Mouse (Mus musculus): Measurements from ENCODE around the gene Il27ra. TPM values are rescaled to one million over a fixed set of nuclear protein-coding genes. Genes with fewer than 3 reads are reported as not detected.

Gene Il27ra
- not detected in 2 replicates for polyA plus RNA-seq (2012)

DNA sequence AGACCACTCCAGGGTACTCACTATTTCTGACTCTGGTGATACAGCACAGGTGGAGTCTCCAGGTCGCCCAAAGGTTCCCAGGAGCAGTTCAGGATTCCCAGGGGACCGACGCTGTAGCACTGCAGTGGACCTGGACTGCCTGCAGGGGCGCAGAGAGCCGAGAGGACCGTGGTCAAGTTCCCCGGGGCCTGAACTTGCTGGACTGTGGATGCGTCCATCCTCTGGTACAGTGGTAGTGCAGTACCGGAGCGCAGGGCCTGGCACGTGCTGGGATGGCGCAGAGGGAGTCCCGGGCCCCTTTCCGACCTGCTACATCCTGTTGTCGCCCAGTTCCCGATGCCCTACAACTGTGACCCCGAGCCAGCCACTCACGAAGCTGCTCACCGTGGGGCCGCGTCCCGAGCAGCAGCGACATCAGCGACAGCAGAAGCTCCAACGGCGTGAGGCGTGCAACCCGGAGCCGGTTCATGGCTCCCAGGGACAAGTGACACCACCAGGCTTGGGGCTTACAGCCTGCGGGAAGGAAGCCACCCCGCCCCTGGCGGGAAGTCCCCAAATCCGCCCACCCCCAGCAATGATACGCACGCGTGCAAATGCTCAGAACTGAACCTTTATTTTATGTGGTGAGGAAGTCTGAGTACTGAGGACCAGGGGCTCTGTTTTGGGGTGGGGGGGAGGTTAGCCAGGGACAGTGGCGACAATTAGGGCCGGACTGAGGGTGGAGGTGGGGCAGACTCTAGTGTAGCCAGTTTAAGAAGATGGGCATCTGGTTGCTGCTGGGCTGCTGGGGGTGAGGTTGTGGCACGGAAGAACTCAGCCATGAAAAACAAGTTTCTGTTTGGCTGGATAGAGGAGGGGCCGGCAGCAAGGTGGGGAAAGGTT is at the start of gene Il27ra:
Il27ra (minus strand) TSS at position 524 of the 882 bp plus-strand sequence.
- no peak for TF ChIP-seq GATA1 (IDR thresholded peaks at IDR 0.05; ENCODE audit: low read length)

DNA sequence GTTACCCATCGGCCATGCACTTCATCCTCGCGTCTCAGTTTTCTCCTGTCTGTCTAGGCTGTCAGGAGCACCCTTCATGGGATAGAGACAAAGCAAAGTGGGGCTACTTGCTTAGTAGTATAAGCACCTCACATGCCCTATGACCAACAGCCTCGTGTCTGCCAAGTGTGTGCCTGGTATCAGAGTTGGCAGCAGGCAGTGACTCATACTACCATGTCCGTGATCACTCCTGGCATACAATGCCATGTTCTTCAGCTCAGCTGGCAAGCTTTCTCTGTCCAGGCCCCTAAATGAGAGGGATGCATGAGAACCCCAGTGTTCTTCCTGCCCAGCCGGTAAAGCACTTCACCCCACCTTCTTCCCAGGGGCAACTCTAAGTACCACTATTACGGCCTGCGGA is 48.2 kb upstream of the Il27ra start:
- no peak for TF ChIP-seq GATA1 (IDR thresholded peaks at IDR 0.05; ENCODE audit: low read length)

DNA sequence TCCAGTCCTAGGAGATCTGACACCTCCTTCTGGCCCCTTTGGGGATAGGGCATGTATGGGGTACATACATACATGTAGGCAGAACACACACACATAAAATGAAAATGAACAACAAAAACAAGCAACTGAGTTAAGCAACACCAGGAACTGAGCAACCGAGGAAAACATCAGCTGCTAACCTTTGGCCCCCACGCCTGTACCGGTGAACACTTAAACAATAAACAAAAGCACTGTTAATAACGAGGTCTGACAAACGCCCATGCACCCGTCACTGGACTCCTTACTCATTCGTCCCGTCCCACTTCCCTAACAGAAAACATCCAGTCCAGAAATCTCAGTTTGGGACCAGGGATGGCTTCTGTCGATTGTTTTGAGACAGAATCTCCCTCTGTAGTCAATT is 46.9 kb upstream of the Il27ra start:
- TF ChIP-seq GATA1 (IDR thresholded peaks at IDR 0.05; ENCODE audit: low read length) = no peak

DNA sequence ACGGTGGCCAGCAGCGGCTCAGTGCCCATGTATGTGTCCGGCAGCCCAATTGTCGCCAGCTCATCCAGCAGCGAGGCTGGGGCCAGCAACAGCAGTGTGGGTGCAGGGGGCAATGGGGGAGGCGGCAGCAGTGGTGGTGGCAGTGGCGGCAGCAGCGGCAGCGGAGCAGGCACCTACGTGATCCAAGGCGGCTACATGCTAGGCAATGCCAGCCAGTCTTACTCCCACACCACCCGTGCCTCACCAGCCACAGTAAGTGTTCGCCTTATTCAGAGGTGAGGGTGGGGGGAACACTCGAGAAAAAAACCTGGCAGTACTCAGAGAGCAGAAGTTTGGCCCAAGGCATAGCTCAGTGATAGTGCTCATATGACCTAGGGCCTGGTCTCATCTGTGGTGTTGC is 45.4 kb upstream of the Il27ra start:
- no peak for TF ChIP-seq GATA1 (IDR thresholded peaks at IDR 0.05; ENCODE audit: low read length)

DNA sequence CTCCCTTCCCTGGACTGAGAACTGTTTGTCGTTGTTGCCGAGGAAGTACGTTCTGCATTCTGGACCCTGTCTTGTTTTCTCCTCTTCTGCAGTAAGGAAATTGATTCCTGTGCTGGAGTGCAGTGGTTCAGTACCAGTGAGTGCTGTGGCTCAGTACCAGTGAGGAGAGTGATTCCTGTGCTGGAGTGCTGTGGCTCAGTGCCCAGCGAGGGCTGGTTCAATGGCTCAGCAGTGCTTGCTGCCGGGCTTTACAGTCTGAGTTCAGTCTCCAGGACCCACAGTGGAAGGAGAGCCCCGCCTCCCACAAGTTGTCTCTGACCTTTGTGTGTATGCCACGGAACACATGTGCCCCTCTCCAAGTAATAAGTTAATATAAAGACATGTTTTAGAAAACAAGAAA is 44.8 kb upstream of the Il27ra start:
- TF ChIP-seq GATA1 (IDR thresholded peaks at IDR 0.05; ENCODE audit: low read length) = no peak

DNA sequence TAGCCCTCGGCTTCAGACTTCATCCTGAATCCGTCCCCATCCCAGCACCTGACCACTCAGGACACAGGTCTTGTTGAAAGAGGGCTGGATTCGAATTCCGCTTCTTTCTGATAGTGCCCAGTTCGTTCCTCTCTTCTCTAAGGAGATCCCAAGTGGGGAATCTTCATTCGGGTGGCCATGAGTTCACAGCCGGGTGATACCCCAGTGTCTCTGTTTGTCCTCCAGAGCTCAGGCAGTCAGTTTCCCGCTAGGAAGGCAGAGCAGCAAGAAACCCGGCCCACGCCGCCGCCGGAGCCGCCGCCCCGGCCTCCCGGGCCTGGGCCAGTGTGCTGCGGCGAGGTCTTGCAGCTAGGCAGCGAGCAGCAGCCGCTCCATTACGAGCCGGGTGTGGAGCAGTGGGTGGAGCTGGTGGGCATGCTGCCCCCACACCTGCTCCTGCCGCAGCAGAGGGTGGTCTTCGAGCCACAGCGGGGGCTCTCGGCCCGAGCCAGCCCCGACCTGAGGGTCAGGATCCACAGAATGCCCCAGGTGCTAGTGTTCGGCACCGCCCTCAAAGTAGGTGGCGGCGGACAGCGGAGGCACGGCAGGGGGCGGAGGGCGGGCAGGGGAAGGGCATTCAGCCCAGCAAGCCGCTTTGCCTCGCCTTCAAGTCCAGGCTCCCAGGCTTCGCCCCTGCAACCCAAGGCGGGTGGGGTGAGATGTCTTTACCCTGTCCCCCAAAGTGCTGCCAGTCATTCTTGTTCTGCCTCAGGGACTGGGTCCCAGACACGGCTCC is 42.1 kb upstream of the Il27ra start:
- TF ChIP-seq GATA1 (IDR thresholded peaks at IDR 0.05; ENCODE audit: low read length) = no peak

DNA sequence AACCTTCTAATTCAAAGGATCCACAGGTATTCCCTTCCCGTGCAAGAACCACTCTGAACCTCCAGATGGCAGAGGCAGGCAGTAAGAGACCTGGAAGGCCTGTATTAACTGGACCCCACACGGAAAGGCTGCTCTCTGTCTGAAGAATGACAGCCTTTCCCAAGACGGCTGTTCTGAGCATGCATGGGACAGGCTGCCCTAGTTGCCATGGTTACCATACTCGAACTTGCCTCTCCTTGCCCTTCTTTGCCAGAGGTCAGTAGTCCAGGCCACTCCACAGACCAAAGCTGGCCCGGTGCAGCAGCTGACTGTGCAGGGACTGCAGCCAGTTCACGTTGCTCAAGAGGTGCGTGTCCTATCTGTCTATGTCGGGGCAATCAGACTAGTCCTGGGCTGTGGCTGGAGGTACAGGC is 41.4 kb upstream of the Il27ra start:
- TF ChIP-seq GATA1 (IDR thresholded peaks at IDR 0.05; ENCODE audit: low read length) = no peak

DNA sequence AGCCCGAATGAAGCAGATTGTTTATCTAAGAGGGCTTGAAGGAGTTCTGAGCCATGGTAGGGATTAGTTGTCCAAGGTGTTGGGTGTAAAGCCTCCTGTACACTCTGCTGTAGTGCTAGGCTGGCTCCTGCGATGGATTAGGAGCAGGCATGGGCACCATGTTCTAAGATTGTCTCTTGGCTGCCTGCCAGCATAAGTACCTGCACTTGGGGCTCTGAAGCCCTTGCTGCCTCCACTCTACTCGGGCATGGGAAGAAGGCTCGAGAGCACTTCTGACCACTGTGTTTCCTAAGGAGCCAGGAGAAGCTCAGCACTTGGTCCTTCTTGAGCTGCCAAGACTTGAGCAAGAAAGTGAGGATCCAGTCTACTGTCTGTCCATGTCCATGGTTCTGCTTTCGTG is 36.8 kb upstream of the Il27ra start:
- TF ChIP-seq GATA1 (IDR thresholded peaks at IDR 0.05; ENCODE audit: low read length) = no peak

DNA sequence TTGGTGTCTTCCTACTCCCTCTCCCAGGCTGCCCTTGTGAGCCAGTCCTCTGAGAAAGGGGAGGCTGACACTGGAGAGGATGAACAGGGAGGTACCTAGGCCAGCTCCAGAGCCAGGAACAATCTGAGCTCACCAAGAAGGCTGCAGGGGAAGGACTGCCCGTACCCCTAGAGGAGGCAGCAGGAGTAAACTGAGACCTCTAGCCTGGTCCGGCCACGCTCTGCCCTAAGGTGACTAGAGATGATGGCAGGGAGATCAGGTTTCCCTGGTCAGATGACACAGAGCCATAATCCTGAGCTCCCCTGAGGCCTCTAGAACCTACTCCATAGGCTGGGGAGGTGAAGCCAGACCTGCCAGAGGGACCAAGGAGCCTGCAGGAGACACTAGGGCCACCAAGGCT is 34.5 kb upstream of the Il27ra start:
- TF ChIP-seq GATA1 (IDR thresholded peaks at IDR 0.05; ENCODE audit: low read length) = no peak

DNA sequence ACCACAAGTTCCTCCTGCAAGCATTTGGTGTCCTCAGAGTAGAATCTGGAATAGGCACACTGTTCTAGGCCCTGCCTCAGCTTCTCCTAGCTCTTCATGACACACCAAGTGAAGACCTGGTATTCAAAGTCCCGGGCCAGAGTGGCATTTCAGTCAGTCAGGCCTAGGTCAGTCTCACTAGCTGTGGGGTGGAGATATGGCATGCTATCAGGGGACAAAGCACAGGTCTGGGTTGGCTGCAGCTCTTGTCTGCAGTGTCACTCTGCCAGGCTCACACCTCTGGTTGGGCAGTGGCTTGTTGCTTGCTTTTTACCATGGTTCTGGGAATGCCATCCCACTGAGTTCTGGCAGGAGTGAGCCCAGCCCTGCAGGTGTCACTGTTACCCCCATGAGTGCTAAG is 34.0 kb upstream of the Il27ra start:
- no peak for TF ChIP-seq GATA1 (IDR thresholded peaks at IDR 0.05; ENCODE audit: low read length)

DNA sequence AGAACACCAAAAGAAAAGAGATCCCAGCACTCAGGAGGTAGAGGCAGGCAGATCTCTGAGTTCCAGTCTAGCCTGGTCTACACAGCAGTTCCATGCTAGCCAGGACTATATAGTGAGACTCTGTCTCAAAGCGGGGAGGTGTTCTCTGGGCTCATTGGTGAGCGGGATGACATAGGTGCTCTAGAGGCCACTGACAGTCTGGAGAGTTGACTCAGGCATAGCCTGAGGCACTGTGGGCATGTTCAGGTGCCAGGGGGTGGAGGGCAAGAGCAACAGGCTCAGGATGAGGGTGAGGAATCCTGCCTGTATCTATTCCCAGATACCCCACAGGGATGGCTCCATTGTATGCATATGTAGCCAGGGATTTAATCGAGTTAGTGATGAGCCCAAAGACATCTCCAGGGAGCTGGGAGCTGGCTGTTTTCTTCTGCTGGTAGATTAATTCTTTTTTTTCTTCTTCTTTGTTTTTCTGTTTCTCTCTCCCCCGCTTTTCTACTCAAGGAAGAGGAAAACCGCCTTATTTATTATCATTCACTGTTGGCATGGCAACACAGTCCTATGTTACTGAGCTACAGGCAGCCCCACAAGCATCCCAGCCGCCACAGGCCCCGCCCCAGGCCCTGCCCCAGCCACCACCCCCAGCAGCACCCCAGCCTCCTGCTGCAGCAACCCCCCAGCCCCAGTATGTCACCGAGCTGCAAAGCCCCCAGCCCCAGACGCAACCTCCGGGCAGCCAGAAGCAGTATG is 31.0 kb upstream of the Il27ra start:
- no peak for TF ChIP-seq GATA1 (IDR thresholded peaks at IDR 0.05; ENCODE audit: low read length)

DNA sequence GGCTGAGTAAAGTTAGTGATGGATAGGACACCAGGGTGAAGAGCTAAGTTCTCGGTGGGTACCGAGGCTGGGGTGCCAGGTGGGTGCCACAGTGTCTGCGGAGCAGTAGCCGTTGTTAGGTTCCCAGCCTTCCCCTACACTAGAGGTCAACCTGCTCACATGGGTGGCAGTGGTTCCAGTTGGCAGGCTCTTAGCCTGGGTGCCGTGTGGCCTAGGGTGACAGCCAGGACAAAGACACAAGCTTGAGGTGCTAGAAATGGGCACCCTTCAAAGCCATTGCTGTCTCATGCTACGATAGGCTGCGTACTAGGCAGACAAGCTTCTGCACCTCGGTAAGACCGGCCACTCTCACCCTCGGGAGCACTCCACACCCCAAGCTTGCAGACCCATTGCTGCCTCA is 29.9 kb upstream of the Il27ra start:
- TF ChIP-seq GATA1 (IDR thresholded peaks at IDR 0.05; ENCODE audit: low read length) = no peak

DNA sequence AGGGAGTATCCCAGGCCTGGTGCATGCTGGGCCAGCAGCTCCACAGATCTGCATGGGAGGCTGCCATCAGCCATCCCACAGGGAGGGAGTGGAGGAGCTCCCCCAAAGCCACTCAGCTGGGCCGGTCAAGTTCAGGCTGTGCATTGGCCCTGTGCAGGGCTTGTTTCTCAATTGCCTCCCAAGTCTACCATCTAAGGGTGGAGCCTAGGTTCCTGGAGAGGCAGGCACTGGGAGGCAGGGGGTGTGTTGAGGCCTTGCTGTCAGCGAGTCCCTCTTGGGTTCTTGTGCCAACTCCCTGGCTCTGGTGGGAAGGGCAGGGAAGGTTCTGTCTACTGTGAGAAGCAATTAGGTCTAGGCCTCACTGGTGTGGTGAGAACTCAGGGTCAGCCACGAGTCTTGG is 29.5 kb upstream of the Il27ra start:
- no peak for TF ChIP-seq GATA1 (IDR thresholded peaks at IDR 0.05; ENCODE audit: low read length)

DNA sequence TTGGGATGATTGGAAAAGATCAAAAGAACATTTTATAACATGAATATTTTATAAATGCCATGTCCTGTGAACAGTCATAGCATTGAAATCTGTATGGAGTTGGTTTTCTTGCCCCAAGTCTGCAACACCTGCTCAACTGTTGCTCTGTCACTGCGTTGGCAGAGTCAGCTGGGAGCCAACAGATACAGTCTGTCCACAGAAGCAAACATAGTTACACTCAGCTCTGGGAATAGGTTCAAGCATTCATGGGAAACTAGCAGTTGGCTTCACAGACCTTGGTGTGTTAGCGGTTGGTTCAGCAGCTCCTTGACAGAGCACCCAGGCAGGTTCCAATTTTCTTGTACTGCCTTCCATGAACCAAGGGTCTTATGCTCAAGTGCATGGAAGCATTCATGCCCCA is 28.3 kb upstream of the Il27ra start:
- TF ChIP-seq GATA1 (IDR thresholded peaks at IDR 0.05; ENCODE audit: low read length) = no peak

DNA sequence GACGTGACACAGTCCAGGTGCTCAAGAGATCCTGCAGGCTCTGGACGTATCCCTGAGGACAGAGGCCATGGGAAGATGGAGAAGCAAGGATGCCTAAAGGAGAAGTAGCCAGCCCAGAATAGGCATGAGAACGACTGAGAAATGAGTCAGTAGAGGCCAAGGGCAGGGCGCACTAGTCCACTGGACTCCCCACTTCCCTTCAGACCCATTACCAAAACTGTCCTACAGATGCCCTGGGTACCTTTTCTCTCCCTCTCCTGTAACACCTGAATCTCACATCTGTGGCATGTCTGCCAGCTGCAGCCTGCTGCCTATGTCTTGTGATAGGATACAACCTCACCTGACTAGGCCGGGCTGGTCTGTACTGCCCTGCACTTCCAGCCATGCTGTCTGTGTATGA is 27.9 kb upstream of the Il27ra start:
- TF ChIP-seq GATA1 (IDR thresholded peaks at IDR 0.05; ENCODE audit: low read length) = no peak

DNA sequence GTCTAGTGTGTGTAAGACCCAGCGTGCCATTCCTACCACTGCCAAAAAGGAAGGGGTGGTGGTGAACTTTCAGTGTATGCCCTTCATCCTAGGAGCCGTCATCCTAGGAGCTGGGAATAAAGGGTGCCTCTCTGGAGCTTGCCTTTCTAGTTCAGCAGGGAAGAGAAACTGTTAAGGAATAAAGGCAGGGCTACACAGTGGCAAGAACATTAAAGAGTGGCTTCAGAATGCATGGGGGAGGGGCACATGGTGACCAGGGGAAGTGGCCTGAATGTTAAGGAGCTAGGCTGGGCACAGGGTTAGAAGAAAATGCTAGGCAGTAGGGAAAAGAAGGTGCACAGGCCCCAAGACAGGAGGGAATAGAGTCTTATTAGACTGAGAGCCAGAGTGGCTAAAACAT is 27.4 kb upstream of the Il27ra start:
- TF ChIP-seq GATA1 (IDR thresholded peaks at IDR 0.05; ENCODE audit: low read length) = no peak

Data from G1E-ER4 (cell line).